Mouse (Mus musculus) CH12.LX (cell line): Measurements from ENCODE around the gene Ube2g1. TPM values are rescaled to one million over a fixed set of nuclear protein-coding genes. Genes with fewer than 3 reads are reported as not detected.
A peak's percentile ranks its signal among the peaks of the same experiment; 100 is the strongest.

Source experiments
- DNase-seq: peaks from one replicate; pipeline ENCODE4 v3.0.0-alpha.2; 2013; ENCODE audit errors: extremely low read depth
- H3K27ac ChIP-seq: 2 replicates; pipeline ENCODE4 v1.5.1; 2012; ENCODE audit warnings: low read depth, mild to moderate bottlenecking, control low read depth, moderate library complexity; ENCODE audit not compliant: insufficient read depth
- H3K27me3 ChIP-seq: replicated peaks from 2 replicates; pipeline ENCODE3; 2012; ENCODE audit warnings: inconsistent platforms
- H3K36me3 ChIP-seq, 2 experiments: replicated peaks in 1 of 2; 2 replicates each; pipeline versions ENCODE3 to v1.6.1; 2012; ENCODE audit warnings: inconsistent platforms in 1 of 2, low read length in 1 of 2, mild to moderate bottlenecking in 1 of 2, mixed read lengths in 1 of 2, moderate library complexity in 1 of 2; ENCODE audit not compliant: control insufficient read depth in 1 of 2, insufficient read depth in 1 of 2
- H3K4me1 ChIP-seq, 2 experiments: 2 replicates each; pipeline ENCODE4 v1.6.1; 2012; ENCODE audit warnings: inconsistent platforms in 1 of 2, moderate library complexity in 1 of 2; ENCODE audit not compliant: insufficient read depth in 2 of 2, control insufficient read depth in 1 of 2
- H3K4me2 ChIP-seq: 2 replicates; pipeline ENCODE4 v1.6.1; 2012; ENCODE audit warnings: low read depth, mild to moderate bottlenecking, control low read depth; ENCODE audit not compliant: poor library complexity, insufficient read depth, severe bottlenecking
- H3K4me3 ChIP-seq, 3 experiments: fragments of 150-350 bp in 1 of 3; sonication (generic) in 1 of 3; replicated peaks in 1 of 3; 2 replicates each; pipeline versions ENCODE3 to v1.5.1; 2011 to 2012; ENCODE audit warnings: low read depth in 2 of 3, low read length in 2 of 3, mild to moderate bottlenecking in 2 of 3, moderate library complexity in 2 of 3, control low read depth in 1 of 3, improper control_type of control experiment in 1 of 3, inconsistent platforms in 1 of 3, mixed read lengths in 1 of 3; ENCODE audit not compliant: poor library complexity in 1 of 3
- H3K79me2 ChIP-seq: replicated peaks from 2 replicates; pipeline ENCODE4 v1.6.1; 2012; ENCODE audit warnings: mild to moderate bottlenecking, moderate library complexity; ENCODE audit not compliant: control insufficient read depth, poor library complexity, insufficient read depth, severe bottlenecking; ENCODE audit errors: extremely low read depth
- H3K9ac ChIP-seq: 2 replicates; pipeline ENCODE4 v1.6.1; 2012; ENCODE audit warnings: low read depth, mild to moderate bottlenecking, control low read depth, moderate library complexity; ENCODE audit not compliant: insufficient read depth
- H3K9me3 ChIP-seq: replicated peaks from 2 replicates; pipeline ENCODE3; 2012; ENCODE audit warnings: low read length, inconsistent platforms, mixed read lengths
- BHLHE40 ChIP-seq: IDR thresholded peaks from 2 replicates; pipeline ENCODE4 v1.6.1; 2011; ENCODE audit warnings: mild to moderate bottlenecking, low read depth, low read length, improper control_type of control experiment
- CHD1 ChIP-seq: IDR thresholded peaks from 2 replicates; pipeline ENCODE4 v1.6.1; 2012; ENCODE audit warnings: low read depth, low read length, improper control_type of control experiment, inconsistent platforms
- CTCF ChIP-seq, 2 experiments: IDR thresholded peaks in 1 of 2; conservative IDR thresholded peaks in 1 of 2; 2 replicates each; pipeline ENCODE4 v1.5.1; 2011 to 2012; ENCODE audit warnings: low read depth in 2 of 2, low read length in 2 of 2, improper control_type of control experiment in 1 of 2, inconsistent platforms in 1 of 2, mild to moderate bottlenecking in 1 of 2, moderate library complexity in 1 of 2
- ELF1 ChIP-seq: IDR thresholded peaks from 2 replicates; pipeline ENCODE4 v1.6.1; 2014; ENCODE audit warnings: low read depth, mild to moderate bottlenecking, inconsistent platforms, low read length, improper control_type of control experiment
- EP300 ChIP-seq: IDR thresholded peaks from 2 replicates; pipeline ENCODE4 v1.6.1; 2011; ENCODE audit warnings: low read length, improper control_type of control experiment
- IRF4 ChIP-seq: IDR thresholded peaks from 2 replicates; pipeline ENCODE4 v1.6.1; 2014; ENCODE audit warnings: low read depth, mild to moderate bottlenecking, inconsistent platforms, low read length, improper control_type of control experiment
- MYC ChIP-seq: IDR thresholded peaks from 2 replicates; pipeline ENCODE4 v1.6.1; 2011; ENCODE audit warnings: low read depth, mild to moderate bottlenecking, improper control_type of control experiment, low read length
- NELFE ChIP-seq: IDR thresholded peaks from 2 replicates; pipeline ENCODE4 v1.6.1; 2011; ENCODE audit warnings: low read depth, low read length, improper control_type of control experiment
- PAX5 ChIP-seq: IDR thresholded peaks from 2 replicates; pipeline ENCODE4 v1.6.1; 2012; ENCODE audit warnings: low read length, inconsistent platforms, mixed read lengths
- POLR2AphosphoS2 ChIP-seq: IDR thresholded peaks from 2 replicates; pipeline ENCODE4 v1.6.1; 2011; ENCODE audit warnings: low read depth, low read length, improper control_type of control experiment
- RAD21 ChIP-seq: IDR thresholded peaks from 2 replicates; pipeline ENCODE4 v1.6.1; 2011; ENCODE audit warnings: low read depth, mild to moderate bottlenecking, low read length, improper control_type of control experiment, moderate library complexity
- TBP ChIP-seq: conservative IDR thresholded peaks from 2 replicates; pipeline ENCODE4 v1.6.1; 2011; ENCODE audit warnings: low read depth, low read length, improper control_type of control experiment
- TCF12 ChIP-seq: IDR thresholded peaks from 2 replicates; pipeline ENCODE4 v1.6.1; 2014; ENCODE audit warnings: low read depth, mild to moderate bottlenecking, inconsistent platforms, low read length, improper control_type of control experiment
- USF1 ChIP-seq: IDR thresholded peaks from 2 replicates; pipeline ENCODE4 v1.6.1; 2014; ENCODE audit warnings: low read depth, mild to moderate bottlenecking, inconsistent platforms, low read length, improper control_type of control experiment
- USF2 ChIP-seq: conservative IDR thresholded peaks from 2 replicates; pipeline ENCODE4 v1.6.1; 2011; ENCODE audit warnings: low read depth, low read length, improper control_type of control experiment
- ZC3H11A ChIP-seq: IDR thresholded peaks from 2 replicates; pipeline ENCODE4 v1.6.1; 2012; ENCODE audit warnings: low read depth, mild to moderate bottlenecking, inconsistent platforms, low read length, improper control_type of control experiment
- ZNF384 ChIP-seq: IDR thresholded peaks from 2 replicates; pipeline ENCODE4 v1.6.1; 2012; ENCODE audit warnings: low read depth, low read length, improper control_type of control experiment, inconsistent platforms
- dilution Hi-C: fragments of 300-500 bp; cut with MboI; formaldehyde crosslinking; loops from 2 replicates; pipeline ENCODE4 v1.14.3; 2020; ENCODE audit warnings: low sequenced_read_pairs; ENCODE audit not compliant: extremely low pct_unique_long_range_greater_than_20kb, extremely low pct_ligation_motif_present
- in situ Hi-C: fragments of 300-500 bp; cut with MboI; formaldehyde crosslinking; loops from 3 replicates; pipeline ENCODE4 v1.14.3; 2019; ENCODE audit warnings: low sequenced_read_pairs, low pct_ligation_motif_present, low pct_unique_long_range_greater_than_20kb, mixed read lengths
- polyA plus RNA-seq: library from polyadenylated mRNA; unstranded; fragments of >175 nt; gene quantifications from 2 replicates; pipeline ENCODE4 v1.2.1, GENCODE M21; 2012; ENCODE audit warnings: low read depth; ENCODE audit not compliant: insufficient read length
- total RNA-seq, 2 experiments: library from RNA; depleted of rRNA; stranded (reverse); fragments of 300-350 nt in 1 of 2; fragments of >200 nt in 1 of 2; gene quantifications; 2 replicates each; pipeline ENCODE4 v1.2.3; 2012 to 2014

The Ube2g1 gene
- total and polyA plus RNA-seq, 3 experiments, result 34.5 to 74.4 (median 73.8) TPM

DNA sequence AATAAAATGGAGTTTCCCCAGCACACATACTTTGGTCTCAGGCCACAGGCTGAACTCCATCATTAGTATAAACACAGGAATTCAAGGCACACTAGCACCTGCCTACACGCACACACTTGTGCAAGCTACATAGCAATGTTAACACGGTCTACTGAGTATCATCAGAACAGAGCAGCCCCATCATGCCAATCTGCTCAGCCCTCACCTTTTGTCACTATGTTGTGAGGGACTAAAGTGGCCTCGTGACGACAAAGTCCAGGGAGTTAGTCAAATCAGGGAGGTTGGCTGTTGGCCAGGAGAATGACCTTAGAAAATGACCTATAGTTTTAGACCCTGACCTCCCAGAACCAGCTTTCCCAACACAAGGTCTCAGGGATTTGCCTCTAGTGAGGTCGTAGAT, 48.9 kb upstream of the Ube2g1 start:
- no peak for DNase-seq
- dilution Hi-C loops, result no loop called here
- Histone ChIP-seq H3K9me3 (no peaks in the 10 kb centered on the region), H3K4me3 (peak overlapping the region in 1 of 3 experiments; percentile 9), H3K9ac (no peak overlapping the region), H3K27me3 (no peaks in the 10 kb centered on the region), H3K27ac (no peak overlapping the region)
- no peak for TF ChIP-seq USF1
- TF ChIP-seq TCF12, result 0 out of 2 replicates have a peak, but pooled peaks have one; percentile 32
- TF ChIP-seq, all 38 proteins: peak for 1
- Histone ChIP-seq H3K79me2 (no peaks in the 10 kb centered on the region), H3K4me1 (peaks cover 17 to 37% of the 10 kb centered on the region in 2 experiments), H3K36me3 (no peaks in the 10 kb centered on the region), H3K4me2 (peak overlapping the region; percentile 32; the same call in 1 of the 2 replicates)
- in situ Hi-C loops, result no loop called here

DNA sequence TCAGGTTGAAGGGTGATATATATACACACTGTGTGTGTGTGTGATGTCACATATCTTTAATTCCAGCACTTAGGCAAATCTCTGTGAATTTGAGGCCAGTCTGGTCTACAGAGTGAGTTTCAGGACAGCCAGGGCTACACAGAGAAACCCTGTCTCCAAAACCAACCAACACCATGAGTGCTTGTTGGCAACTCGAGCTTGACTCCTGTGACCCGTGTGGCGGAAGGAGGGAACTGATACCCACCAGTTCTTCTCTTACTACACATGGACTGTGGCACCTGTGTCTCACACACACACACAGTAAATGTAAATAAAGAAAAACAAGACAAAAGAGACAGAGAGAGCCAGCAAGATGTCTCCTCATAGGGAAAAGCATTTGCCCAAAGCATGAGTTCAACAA, 46.4 kb upstream of the Ube2g1 start:
- Histone ChIP-seq H3K9me3 (no peaks in the 10 kb centered on the region), H3K9ac (no peak overlapping the region), H3K4me3 (no peak overlapping the region), H3K27me3 (no peaks in the 10 kb centered on the region), H3K36me3 (no peaks in the 10 kb centered on the region), H3K27ac (no peak overlapping the region), H3K79me2 (no peaks in the 10 kb centered on the region), H3K4me2 (peak overlapping the region; percentile 44; the same call in 1 of the 2 replicates), H3K4me1 (peaks cover 17 to 42% of the 10 kb centered on the region in 2 experiments)
- DNase-seq, result no peak
- dilution Hi-C loops, result no loop called here
- in situ Hi-C loops, result loop anchor here (5.0 kb wide), 2 partner anchors 118 to 218 kb away; partner anchors contain the start of gene Mybbp1a
- TF ChIP-seq PAX5 (no peak), POLR2AphosphoS2 (no peak), EP300 (peak; percentile 68; the same call in 1 of the 2 replicates), ZC3H11A (no peak), ELF1 (no peak), ZNF384 (no peak; the same call in 1 of the 2 replicates), CTCF (conservative IDR thresholded peaks at IDR 0.05 in 1 of 2, IDR thresholded peaks at IDR 0.05 in 1 of 2; ENCODE audit: low read depth in 2 of 2, low read length in 2 of 2) (peak in 1 of 2 experiments; percentile 5; a peak in 1 of 4 replicates), BHLHE40 (peak; percentile 41; the same call in 1 of the 2 replicates), RAD21 (peak; percentile 3), MYC (peak; percentile 53; the same call in 1 of the 2 replicates), NELFE (no peak), CHD1 (no peak), USF2 (no peak), TBP (no peak), IRF4 (peak; percentile 62; the same call in 1 of the 2 replicates)
